Mouse (Mus musculus): ENCODE measurements around the gene Abi3. TPM values are rescaled to one million over a fixed set of nuclear protein-coding genes. Genes with fewer than 3 reads are reported as not detected.
A peak's percentile ranks its signal among the peaks of the same experiment; 100 is the strongest.

Abi3 gene
- polyA plus RNA-seq, 1 experiment: 60.6 TPM

DNA sequence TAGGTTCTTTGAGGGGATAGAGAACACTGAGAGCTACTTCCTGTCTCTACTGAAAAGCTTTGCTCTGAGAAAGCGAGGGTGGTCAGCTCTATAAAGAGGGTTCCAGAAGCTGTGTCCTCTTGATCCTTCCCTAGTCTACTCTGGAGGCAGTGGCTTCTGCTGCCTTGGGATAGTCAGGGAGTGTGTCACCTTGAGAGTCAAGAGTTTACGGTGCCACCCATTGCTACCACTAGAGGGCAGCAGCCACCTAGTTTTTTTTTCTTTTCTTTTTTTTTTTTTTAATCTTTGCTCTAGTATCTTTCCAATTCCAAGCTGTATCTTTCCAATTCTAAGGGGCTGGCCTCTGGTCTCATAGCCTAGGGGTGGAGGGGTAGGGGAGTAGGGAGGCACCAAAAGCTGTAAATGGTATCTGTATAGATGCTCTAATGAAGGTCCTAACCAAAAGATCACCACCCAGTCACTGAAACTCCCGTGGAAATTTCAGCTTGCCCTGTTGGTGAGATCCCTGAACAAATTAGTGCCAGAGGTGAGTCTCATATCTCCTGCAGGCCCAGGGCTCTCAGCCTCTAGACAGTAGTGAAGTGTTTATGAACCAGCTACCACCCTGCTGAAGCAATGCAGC is 14.7 kb downstream of the Abi3 start:
- peaks cover 15% of the 10 kb centered on the region for H3K4me1 ChIP-seq (ENCODE audit: control insufficient read depth, insufficient read depth, low read length)
- no peak overlapping the region for H3K27ac ChIP-seq (ENCODE audit: insufficient read depth, low read depth, low read length)
- no peak overlapping the region for H3K4me3 ChIP-seq (ENCODE audit: insufficient read depth, low read length)
- TF ChIP-seq POLR2A (IDR thresholded peaks at IDR 0.05; ENCODE audit: borderline replicate concordance, low read depth, low read length) (no peak), CTCF (IDR thresholded peaks at IDR 0.05; ENCODE audit: low read depth, low read length) (peak; percentile 59)

DNA sequence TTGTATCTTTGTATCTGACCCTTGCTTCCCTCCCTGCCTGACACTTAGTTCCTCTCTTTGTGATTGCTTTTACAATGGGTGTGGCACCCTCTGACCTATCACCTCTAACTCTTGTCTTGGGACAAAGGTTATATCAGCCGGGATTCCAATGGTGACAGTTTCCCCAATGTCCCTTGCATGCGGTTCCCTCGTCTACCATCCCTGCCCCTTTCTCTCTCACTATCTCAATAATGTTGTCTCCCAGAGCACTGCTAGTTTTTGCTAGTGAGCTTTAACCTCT is 15.2 kb downstream of the Abi3 start:
- no peak for TF ChIP-seq CTCF (IDR thresholded peaks at IDR 0.05; ENCODE audit: low read depth, low read length)
- no peak for TF ChIP-seq POLR2A (IDR thresholded peaks at IDR 0.05; ENCODE audit: borderline replicate concordance, low read depth, low read length)
- no peak overlapping the region for H3K27ac ChIP-seq (ENCODE audit: insufficient read depth, low read depth, low read length)
- H3K4me1 ChIP-seq (ENCODE audit: control insufficient read depth, insufficient read depth, low read length): peaks cover 15% of the 10 kb centered on the region
- no peak overlapping the region for H3K4me3 ChIP-seq (ENCODE audit: insufficient read depth, low read length)

DNA sequence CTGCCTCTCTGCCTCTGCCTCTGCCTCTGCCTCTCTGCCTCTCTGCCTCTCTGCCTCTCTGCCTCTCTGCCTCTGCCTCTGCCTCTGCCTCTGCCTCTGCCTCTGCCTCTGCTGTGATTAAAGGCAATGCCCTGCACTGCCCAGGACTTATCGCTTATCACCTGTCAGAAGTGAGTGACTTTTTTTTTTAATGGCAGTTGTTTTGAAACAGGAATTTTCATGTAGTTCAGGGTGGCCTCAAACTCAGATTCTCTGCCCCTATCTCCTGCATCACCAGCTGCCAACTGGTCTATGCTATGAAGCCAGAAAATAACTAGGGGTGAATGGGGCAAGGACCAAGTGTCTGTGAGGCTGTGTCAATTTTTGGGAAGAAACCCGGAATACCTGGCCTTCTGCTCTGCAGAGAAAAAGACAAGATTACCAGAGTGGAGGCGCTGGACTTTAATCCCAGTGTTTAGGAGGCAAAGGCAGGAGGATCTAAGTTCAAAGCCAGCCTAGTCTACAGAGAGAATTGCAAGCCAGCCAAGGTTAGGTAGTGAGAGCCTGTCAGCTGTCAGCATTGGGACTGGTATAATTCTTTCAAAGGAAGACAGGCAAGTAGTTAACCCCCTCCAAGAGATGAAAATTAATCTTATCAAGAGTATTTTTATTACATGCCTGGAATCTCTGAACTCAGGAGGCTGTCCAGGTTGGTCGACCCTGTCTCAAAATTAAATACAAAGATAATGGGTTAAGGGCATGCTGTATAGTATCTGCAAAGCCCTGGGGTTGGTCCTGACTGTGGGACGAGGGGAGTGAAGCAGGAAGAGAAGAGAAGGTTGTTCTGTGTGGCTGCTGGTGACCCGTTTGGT is 15.7 kb downstream of the Abi3 start:
- no peak for TF ChIP-seq POLR2A (IDR thresholded peaks at IDR 0.05; ENCODE audit: borderline replicate concordance, low read depth, low read length)
- no peak for TF ChIP-seq CTCF (IDR thresholded peaks at IDR 0.05; ENCODE audit: low read depth, low read length)
- Histone ChIP-seq H3K4me3 (ENCODE audit: insufficient read depth, low read length) (no peak overlapping the region), H3K27ac (ENCODE audit: insufficient read depth, low read depth, low read length) (no peak overlapping the region), H3K4me1 (ENCODE audit: control insufficient read depth, insufficient read depth, low read length) (peaks cover 15% of the 10 kb centered on the region)

DNA sequence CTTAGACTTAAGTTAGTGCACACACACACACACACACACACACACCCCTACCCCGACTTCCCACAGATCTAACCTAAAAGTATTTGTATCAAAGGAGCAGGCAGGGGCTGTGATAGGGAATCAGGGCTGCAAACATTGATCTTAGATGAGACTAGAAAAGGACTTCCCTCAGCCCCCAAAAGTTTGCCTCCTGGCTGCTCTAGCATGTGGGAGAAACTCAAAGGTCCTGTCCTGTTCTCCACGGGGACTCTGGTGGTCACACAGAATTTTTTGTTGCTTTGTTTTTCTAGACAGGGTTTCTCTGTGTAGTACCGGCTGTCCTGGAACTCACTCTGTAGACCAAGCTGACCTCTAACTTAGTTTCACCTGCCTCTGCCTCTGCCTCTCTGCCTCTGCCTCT is 16.7 kb downstream of the Abi3 start:
- no peak overlapping the region for H3K4me3 ChIP-seq (ENCODE audit: insufficient read depth, low read length)
- TF ChIP-seq POLR2A (IDR thresholded peaks at IDR 0.05; ENCODE audit: borderline replicate concordance, low read depth, low read length): no peak
- H3K27ac ChIP-seq (ENCODE audit: insufficient read depth, low read depth, low read length): no peak overlapping the region
- peaks cover 12% of the 10 kb centered on the region for H3K4me1 ChIP-seq (ENCODE audit: control insufficient read depth, insufficient read depth, low read length)

DNA sequence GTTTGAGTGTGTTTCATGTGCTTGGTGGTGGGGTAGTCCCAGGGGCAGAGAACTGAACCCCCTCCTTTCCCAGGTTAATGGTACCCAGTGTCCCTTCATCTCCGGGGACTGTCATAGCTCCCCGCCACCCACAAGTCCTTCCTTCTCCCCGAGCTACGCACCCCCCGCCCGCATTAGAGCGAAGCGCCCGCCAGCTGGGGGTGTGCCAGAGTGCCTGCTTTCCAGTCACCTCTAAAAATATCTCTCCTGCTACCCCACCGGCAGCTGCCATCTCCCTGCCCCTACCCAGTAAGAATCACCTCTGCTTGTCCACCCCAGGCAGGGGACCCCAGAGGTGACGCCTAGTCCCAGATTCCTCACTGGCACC is 17.4 kb downstream of the Abi3 start:
- Histone ChIP-seq H3K4me3 (ENCODE audit: insufficient read depth, low read length) (peak overlapping the region; percentile 65), H3K4me1 (ENCODE audit: control insufficient read depth, insufficient read depth, low read length) (peaks cover 12% of the 10 kb centered on the region), H3K27ac (ENCODE audit: insufficient read depth, low read depth, low read length) (no peak overlapping the region)
- no peak for TF ChIP-seq POLR2A (IDR thresholded peaks at IDR 0.05; ENCODE audit: borderline replicate concordance, low read depth, low read length)
- no peak for TF ChIP-seq CTCF (IDR thresholded peaks at IDR 0.05; ENCODE audit: low read depth, low read length)

DNA sequence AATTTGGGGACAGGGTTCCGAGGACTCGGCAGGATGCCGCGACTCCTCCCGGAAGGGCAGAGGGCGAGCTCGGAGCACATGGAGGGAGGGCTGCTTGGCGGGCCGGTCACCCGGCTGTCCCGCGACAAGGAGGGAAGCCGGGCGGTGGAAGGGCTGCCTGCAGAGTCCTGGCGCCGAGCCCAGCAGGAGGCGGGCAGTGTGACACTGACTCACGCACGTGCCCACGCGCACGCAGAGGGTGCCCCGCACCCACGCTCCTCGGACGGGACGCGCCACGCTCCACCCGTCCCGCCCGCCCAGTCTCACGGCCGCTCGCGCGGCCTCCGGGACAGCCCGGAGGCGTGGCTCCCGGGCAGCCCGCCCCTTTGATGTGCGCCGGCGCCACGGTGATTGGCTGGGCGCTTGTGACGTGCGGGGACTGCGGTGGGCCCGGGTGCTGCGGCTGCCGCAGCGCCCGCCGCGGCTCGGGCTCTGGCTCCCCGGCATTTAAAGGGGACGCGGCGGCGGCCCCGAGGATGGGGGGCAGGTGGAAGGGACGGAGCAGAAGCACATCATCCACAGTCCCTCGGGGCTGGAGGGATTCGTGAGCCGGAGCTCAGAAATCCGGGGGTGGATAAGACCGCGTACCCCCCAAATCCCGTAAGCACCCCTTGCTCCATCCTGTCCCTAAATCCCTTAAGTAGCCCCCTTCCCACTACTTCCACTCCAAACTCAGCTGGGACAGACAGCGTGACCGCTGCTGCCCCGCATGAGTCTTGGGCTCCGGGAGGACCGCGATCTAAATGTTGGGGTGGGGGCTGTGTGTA is 18.0 kb downstream of the Abi3 start, which contains the start of gene Phospho1:
Gene Phospho1, plus strand, starts transcription at position 429 of the 806 bp plus-strand sequence.
- TF ChIP-seq POLR2A (IDR thresholded peaks at IDR 0.05; ENCODE audit: borderline replicate concordance, low read depth, low read length) (no peak), CTCF (IDR thresholded peaks at IDR 0.05; ENCODE audit: low read depth, low read length) (no peak)
- H3K27ac ChIP-seq (ENCODE audit: insufficient read depth, low read depth, low read length): no peak within 1 kb of the TSS
- peak within 1 kb of the TSS; percentile 78 for H3K4me3 ChIP-seq (ENCODE audit: insufficient read depth, low read length)
- peaks cover 12% of the 10 kb centered on the region for H3K4me1 ChIP-seq (ENCODE audit: control insufficient read depth, insufficient read depth, low read length)

DNA sequence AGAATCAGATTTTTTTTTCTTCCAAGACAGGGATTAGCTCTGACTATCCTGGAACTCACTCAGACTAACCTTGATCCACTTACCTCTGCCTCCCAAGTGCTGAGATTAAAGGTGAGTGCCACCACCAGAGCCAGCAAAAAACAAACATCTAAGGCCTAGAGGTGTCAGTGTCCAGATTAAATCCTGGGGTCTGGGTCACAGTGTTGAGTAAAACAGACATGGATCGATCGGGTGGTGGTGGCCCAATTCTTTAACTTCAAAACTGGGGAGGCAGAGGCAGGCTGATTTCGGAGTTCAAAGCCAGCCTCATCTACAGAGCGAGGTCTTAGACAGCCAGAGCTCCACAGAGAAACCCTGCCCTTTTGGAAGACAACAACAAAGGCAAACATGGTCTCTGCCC is 19.8 kb downstream of the Abi3 start:
- Histone ChIP-seq H3K27ac (ENCODE audit: insufficient read depth, low read depth, low read length) (no peak overlapping the region), H3K4me3 (ENCODE audit: insufficient read depth, low read length) (no peak overlapping the region), H3K4me1 (ENCODE audit: control insufficient read depth, insufficient read depth, low read length) (peaks cover 7% of the 10 kb centered on the region)
- TF ChIP-seq POLR2A (IDR thresholded peaks at IDR 0.05; ENCODE audit: borderline replicate concordance, low read depth, low read length): no peak
- no peak for TF ChIP-seq CTCF (IDR thresholded peaks at IDR 0.05; ENCODE audit: low read depth, low read length)

DNA sequence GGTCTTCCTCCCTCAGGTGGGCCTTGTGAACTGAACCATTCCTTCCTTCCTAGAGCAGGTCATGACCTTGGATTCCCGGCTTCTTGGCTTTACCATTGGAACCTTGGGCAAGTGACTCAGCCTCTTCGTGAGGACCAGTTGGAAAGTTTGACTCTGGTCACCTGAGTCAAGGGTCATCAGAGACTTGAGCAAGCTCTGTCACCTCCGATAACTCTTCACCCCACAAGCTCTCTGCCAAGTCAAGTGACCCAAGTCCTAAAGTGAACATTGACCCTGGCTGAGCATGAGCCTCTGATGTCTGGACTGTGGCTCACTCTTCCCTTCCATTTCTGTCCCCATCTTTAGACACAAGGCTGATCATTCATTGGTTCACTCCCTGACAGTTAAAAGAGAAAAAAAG is 20.8 kb downstream of the Abi3 start:
- no peaks in the 10 kb centered on the region for H3K4me1 ChIP-seq (ENCODE audit: control insufficient read depth, insufficient read depth, low read length)
- TF ChIP-seq CTCF (IDR thresholded peaks at IDR 0.05; ENCODE audit: low read depth, low read length) (no peak), POLR2A (IDR thresholded peaks at IDR 0.05; ENCODE audit: borderline replicate concordance, low read depth, low read length) (no peak)
- H3K4me3 ChIP-seq (ENCODE audit: insufficient read depth, low read length): no peak overlapping the region
- no peak overlapping the region for H3K27ac ChIP-seq (ENCODE audit: insufficient read depth, low read depth, low read length)

DNA sequence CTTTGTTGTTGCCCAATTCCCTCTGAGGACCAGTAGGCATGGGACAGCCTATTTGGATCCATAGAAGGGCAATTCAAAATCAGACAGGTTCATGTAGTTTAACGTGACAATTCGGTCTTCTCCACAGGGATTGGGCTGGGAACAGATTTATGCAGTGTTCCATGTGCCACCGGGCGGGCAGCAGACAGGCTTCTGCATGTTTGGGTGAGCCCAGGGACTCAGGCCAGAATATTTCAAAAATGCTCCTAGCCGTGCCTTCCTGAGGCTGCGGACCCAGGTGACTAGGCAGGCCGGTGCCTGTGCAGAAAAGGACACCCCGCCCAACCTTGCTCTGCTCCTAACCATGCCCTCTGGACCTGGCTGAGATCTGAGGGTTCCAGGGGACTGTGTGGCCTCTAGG is 23.1 kb downstream of the Abi3 start:
- TF ChIP-seq CTCF (IDR thresholded peaks at IDR 0.05; ENCODE audit: low read depth, low read length) (no peak), POLR2A (IDR thresholded peaks at IDR 0.05; ENCODE audit: borderline replicate concordance, low read depth, low read length) (no peak)
- Histone ChIP-seq H3K4me1 (ENCODE audit: control insufficient read depth, insufficient read depth, low read length) (no peaks in the 10 kb centered on the region), H3K27ac (ENCODE audit: insufficient read depth, low read depth, low read length) (no peak overlapping the region), H3K4me3 (ENCODE audit: insufficient read depth, low read length) (no peak overlapping the region)

DNA sequence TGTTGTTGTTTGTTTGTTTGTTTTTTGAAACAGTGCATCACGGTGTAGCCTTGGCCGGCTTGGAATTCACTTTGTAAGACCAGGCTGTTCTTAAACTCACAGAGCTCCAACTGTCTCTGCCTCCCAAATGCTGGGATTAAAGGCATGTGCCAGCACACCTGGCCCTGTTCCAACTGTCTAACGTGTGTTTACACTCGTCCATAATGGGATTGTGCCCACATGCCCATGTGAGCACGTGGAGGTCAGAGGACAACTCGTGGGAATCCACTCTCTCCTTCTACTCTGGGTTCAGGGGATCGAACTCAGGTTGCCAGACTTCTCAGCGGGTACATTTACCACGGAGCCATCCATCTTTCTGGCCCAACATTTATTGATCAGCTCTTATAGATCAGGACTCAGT is 26.9 kb downstream of the Abi3 start:
- H3K4me3 ChIP-seq (ENCODE audit: insufficient read depth, low read length): no peak overlapping the region
- no peak for TF ChIP-seq CTCF (IDR thresholded peaks at IDR 0.05; ENCODE audit: low read depth, low read length)
- TF ChIP-seq POLR2A (IDR thresholded peaks at IDR 0.05; ENCODE audit: borderline replicate concordance, low read depth, low read length): no peak
- no peak overlapping the region for H3K27ac ChIP-seq (ENCODE audit: insufficient read depth, low read depth, low read length)
- peaks cover 6% of the 10 kb centered on the region; the same call in 1 of the 2 replicates for H3K4me1 ChIP-seq (ENCODE audit: control insufficient read depth, insufficient read depth, low read length)
